Mouse (Mus musculus): ENCODE data around the gene Car3. TPM values are rescaled to one million over a fixed set of nuclear protein-coding genes. Genes with fewer than 3 reads are reported as not detected.

Car3 gene
- polyA plus RNA-seq, 1 experiment from 2014 or later: 3.3 TPM

DNA sequence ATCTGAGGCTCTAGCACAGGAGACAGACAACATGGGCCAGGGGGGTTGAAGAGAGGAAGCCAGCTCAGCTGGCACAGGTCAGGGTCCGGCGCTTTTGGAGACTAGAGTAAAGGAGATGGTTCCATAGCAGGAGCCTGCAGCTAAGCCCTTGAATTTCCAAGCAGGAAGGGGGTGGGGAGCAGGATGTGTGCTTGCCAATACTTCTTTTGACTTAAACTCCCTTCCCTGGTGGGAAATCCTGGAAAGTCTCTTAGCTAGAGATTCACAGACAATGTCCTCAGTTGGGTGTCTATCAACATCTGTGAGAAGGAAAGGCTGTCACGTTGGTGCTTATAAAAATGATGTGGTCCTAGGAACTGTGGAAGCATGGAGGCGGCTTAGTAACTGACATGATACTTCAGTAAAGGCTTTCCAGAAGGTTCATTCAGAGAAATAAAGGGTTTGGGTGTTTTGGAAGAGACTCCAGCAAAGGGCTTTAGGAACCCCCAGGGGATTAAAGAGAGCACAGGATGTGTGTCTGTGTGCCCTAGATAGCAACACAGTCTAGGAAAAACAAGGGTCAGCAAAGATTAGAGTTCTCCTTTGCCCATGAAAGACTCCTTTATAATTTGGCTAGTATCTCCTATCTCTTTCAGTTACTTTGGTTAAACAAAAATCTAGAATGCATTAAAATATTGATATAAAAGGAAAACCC lies 26.6 kb downstream of the Car3 start:
- no peaks in the 10 kb centered on the region for H3K27me3 ChIP-seq (replicated peaks; ENCODE audit: control insufficient read depth, insufficient read depth, low read length)
- no peaks in the 10 kb centered on the region for H3K9me3 ChIP-seq (ENCODE audit: control insufficient read depth, low read length)
- no peak overlapping the region for H3K9ac ChIP-seq (ENCODE audit: low read depth, low read length)
- no peak for ATAC-seq
- 41% methylated on average over 4 of the region's 4 CpGs for WGBS
- H3K36me3 ChIP-seq (ENCODE audit: control insufficient read depth, insufficient read depth, low read length): no peaks in the 10 kb centered on the region
- no peak overlapping the region for H3K4me3 ChIP-seq (ENCODE audit: low read length)
- peak overlapping the region; percentile 31; the same call in 1 of the 2 replicates for H3K27ac ChIP-seq (ENCODE audit: low read depth, low read length)
- H3K4me2 ChIP-seq (ENCODE audit: low read length): peak overlapping the region; percentile 31; the same call in 1 of the 2 replicates
- no peaks in the 10 kb centered on the region; the same call in 1 of the 2 replicates for H3K4me1 ChIP-seq (ENCODE audit: control insufficient read depth, insufficient read depth, low read depth, low read length)

DNA sequence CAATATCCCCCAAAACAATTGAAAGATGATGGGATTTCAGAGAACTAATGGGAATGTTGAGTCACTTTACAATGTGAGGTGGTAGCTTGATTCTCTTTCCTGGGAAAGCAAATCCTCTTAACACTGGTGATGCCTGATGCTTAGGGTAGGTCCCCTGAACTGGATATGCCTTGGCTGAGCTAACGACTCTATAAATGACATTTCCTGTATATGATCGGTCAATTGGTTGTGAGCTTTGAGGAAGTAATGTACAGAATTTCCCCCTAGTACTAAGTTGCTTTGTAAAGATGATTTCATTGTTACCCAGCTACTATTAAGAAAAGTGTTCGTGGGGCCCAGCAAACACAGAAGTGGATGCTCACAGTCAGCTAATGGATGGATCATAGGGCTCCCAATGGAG lies 29.7 kb downstream of the Car3 start:
- Histone ChIP-seq H3K4me3 (ENCODE audit: low read length) (no peak overlapping the region), H3K36me3 (ENCODE audit: control insufficient read depth, insufficient read depth, low read length) (no peaks in the 10 kb centered on the region), H3K4me1 (ENCODE audit: control insufficient read depth, insufficient read depth, low read depth, low read length) (no peaks in the 10 kb centered on the region; the same call in 1 of the 2 replicates), H3K27me3 (replicated peaks; ENCODE audit: control insufficient read depth, insufficient read depth, low read length) (no peaks in the 10 kb centered on the region), H3K9me3 (ENCODE audit: control insufficient read depth, low read length) (no peaks in the 10 kb centered on the region), H3K9ac (ENCODE audit: low read depth, low read length) (no peak overlapping the region), H3K27ac (ENCODE audit: low read depth, low read length) (no peak overlapping the region), H3K4me2 (ENCODE audit: low read length) (no peak overlapping the region)
- no peak for ATAC-seq
- WGBS: 91% methylated on average over 3 of the region's 3 CpGs

DNA sequence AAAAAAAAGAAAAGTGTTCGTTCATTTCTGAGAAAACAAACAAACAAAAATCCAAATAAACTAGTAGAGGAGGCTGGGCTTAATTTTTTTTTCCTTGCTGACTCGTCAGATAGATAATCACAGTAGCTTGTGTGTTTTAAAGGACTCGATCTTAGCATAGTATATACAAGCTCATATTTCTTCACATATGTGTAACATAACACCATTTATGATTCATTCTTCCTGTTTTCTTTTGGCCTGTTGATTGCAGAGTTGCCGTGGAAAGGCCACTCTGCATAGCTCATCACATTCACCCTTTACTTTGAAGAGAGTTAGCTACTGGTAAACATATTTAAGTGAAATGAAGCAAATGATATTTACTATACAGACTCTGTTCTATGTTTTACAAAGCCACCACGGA lies 30.4 kb downstream of the Car3 start:
- 82% methylated on average over 5 of the region's 5 CpGs for WGBS
- Histone ChIP-seq H3K4me3 (ENCODE audit: low read length) (no peak overlapping the region), H3K27me3 (replicated peaks; ENCODE audit: control insufficient read depth, insufficient read depth, low read length) (no peaks in the 10 kb centered on the region), H3K36me3 (ENCODE audit: control insufficient read depth, insufficient read depth, low read length) (no peaks in the 10 kb centered on the region), H3K9me3 (ENCODE audit: control insufficient read depth, low read length) (no peaks in the 10 kb centered on the region), H3K4me2 (ENCODE audit: low read length) (no peak overlapping the region), H3K4me1 (ENCODE audit: control insufficient read depth, insufficient read depth, low read depth, low read length) (no peaks in the 10 kb centered on the region; the same call in 1 of the 2 replicates), H3K27ac (ENCODE audit: low read depth, low read length) (no peak overlapping the region), H3K9ac (ENCODE audit: low read depth, low read length) (no peak overlapping the region)
- no peak for ATAC-seq

DNA sequence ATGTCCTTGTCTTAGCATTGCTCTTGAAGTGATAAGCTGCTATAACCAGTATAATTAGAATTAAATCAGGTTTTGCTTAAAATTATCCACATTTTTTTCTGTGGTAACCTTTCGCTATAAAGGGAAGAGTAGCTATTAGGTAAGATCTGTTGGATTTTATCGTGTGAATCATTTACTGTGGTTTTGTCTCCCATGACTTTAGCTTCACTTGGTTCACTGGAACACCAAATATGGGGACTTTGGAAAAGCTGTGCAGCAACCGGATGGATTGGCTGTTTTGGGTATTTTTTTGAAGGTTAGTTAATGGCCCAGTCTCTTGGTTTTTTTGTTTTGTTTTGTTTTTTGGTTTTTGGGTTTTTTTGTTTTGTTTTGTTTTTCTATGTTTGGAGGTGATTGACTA lies 32.0 kb downstream of the Car3 start:
- H3K27me3 ChIP-seq (replicated peaks; ENCODE audit: control insufficient read depth, insufficient read depth, low read length): no peaks in the 10 kb centered on the region
- no peaks in the 10 kb centered on the region for H3K4me1 ChIP-seq (ENCODE audit: control insufficient read depth, insufficient read depth, low read depth, low read length)
- H3K4me3 ChIP-seq (ENCODE audit: low read length): no peak overlapping the region
- no peaks in the 10 kb centered on the region for H3K9me3 ChIP-seq (ENCODE audit: control insufficient read depth, low read length)
- ATAC-seq: no peak
- H3K36me3 ChIP-seq (ENCODE audit: control insufficient read depth, insufficient read depth, low read length): no peaks in the 10 kb centered on the region
- H3K4me2 ChIP-seq (ENCODE audit: low read length): no peak overlapping the region
- H3K27ac ChIP-seq (ENCODE audit: low read depth, low read length): no peak overlapping the region
- H3K9ac ChIP-seq (ENCODE audit: low read depth, low read length): no peak overlapping the region
- WGBS: 97% methylated on average over 3 of the region's 3 CpGs

DNA sequence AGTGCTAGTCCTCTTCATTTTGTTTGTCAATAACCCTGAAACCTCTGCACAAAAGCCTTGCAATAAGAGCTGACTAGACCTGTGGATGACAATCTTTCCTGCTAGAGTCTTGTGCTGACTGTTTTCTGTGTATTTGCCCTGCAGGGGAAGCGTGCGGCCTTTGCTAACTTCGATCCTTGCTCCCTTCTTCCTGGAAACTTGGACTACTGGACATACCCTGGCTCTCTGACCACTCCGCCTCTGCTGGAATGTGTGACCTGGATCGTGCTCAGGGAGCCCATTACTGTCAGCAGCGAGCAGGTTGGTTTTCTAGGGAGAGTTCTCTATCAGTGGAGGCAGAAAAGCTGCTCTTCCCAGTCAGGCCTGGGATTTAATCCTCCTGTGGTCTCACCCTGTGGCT lies 34.5 kb downstream of the Car3 start:
- Histone ChIP-seq H3K4me1 (ENCODE audit: control insufficient read depth, insufficient read depth, low read depth, low read length) (no peaks in the 10 kb centered on the region), H3K4me3 (ENCODE audit: low read length) (no peak overlapping the region), H3K27me3 (replicated peaks; ENCODE audit: control insufficient read depth, insufficient read depth, low read length) (no peaks in the 10 kb centered on the region), H3K9ac (ENCODE audit: low read depth, low read length) (no peak overlapping the region), H3K4me2 (ENCODE audit: low read length) (no peak overlapping the region), H3K9me3 (ENCODE audit: control insufficient read depth, low read length) (no peaks in the 10 kb centered on the region), H3K27ac (ENCODE audit: low read depth, low read length) (no peak overlapping the region), H3K36me3 (ENCODE audit: control insufficient read depth, insufficient read depth, low read length) (no peaks in the 10 kb centered on the region)
- 86% methylated on average over 6 of the region's 6 CpGs for WGBS
- ATAC-seq: no peak

DNA sequence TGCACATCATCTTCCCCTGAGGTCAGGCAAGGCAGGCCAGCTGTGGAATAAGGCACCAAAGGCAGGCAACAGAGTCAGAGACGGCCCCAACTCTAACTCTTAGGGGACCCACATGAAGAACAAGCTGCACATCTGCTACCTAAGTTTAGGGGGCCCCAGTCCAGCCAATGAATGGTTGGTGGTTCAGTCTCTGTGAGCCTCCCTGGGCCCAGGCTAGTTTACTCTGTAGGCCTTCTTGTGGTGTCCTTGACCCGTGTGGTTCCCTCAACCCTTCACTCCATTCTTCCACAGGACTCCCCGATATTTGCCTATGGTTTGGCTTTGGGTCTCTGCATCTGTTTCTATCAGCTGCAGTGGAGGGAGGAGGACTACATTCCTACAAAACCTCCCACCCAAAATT lies 40.1 kb downstream of the Car3 start:
- Histone ChIP-seq H3K4me1 (ENCODE audit: control insufficient read depth, insufficient read depth, low read depth, low read length) (no peaks in the 10 kb centered on the region), H3K4me3 (ENCODE audit: low read length) (no peak overlapping the region), H3K27ac (ENCODE audit: low read depth, low read length) (no peak overlapping the region), H3K9ac (ENCODE audit: low read depth, low read length) (no peak overlapping the region), H3K4me2 (ENCODE audit: low read length) (no peak overlapping the region), H3K9me3 (ENCODE audit: control insufficient read depth, low read length) (no peaks in the 10 kb centered on the region), H3K27me3 (replicated peaks; ENCODE audit: control insufficient read depth, insufficient read depth, low read length) (no peaks in the 10 kb centered on the region), H3K36me3 (ENCODE audit: control insufficient read depth, insufficient read depth, low read length) (no peaks in the 10 kb centered on the region)
- WGBS: 90% methylated on average over 3 of the region's 3 CpGs
- no peak for ATAC-seq

DNA sequence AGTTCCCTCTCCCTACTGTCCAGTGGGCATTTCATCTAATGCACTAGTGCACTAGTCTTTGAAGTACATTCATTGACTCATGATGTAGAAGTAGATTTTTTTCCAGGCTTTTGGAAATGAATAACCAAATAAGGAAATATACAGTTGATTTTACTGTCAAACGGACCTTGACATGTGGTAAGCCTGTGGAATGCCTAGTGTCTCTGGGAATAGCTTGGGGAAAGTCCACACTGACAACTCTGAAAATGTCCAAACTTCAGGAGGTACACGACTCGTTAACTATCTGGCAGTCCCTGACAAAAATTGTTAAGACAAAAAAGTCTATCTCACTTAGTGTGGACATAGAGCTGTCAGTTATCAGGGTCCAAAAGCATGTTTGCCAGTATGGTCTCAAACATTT lies 40.9 kb downstream of the Car3 start:
- Histone ChIP-seq H3K36me3 (ENCODE audit: control insufficient read depth, insufficient read depth, low read length) (no peaks in the 10 kb centered on the region), H3K4me3 (ENCODE audit: low read length) (no peak overlapping the region), H3K9ac (ENCODE audit: low read depth, low read length) (no peak overlapping the region), H3K4me1 (ENCODE audit: control insufficient read depth, insufficient read depth, low read depth, low read length) (no peaks in the 10 kb centered on the region), H3K27ac (ENCODE audit: low read depth, low read length) (no peak overlapping the region), H3K4me2 (ENCODE audit: low read length) (no peak overlapping the region), H3K9me3 (ENCODE audit: control insufficient read depth, low read length) (no peaks in the 10 kb centered on the region), H3K27me3 (replicated peaks; ENCODE audit: control insufficient read depth, insufficient read depth, low read length) (no peaks in the 10 kb centered on the region)
- 85% methylated on average over 3 of the region's 3 CpGs for WGBS
- ATAC-seq: no peak

DNA sequence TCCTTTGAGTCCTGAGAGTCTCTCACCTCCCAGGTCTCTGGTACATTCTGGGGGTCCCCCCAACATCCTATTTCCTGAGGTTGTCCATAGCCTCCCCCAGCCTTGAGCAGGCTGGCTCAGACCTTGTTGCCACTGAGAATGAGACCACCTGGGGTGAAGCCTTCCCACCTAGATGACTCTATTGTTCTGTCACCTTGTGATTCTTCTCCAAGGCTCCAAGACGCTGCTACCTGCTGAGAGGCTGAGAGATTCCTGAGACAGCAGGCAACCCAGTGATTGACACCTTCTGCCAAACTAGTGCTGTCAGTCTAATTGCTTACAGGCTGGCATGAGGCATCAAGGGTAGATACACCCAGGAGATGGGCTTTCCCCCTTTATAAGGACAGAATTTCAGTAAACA lies 44.0 kb downstream of the Car3 start:
- Histone ChIP-seq H3K9me3 (ENCODE audit: control insufficient read depth, low read length) (no peaks in the 10 kb centered on the region), H3K36me3 (ENCODE audit: control insufficient read depth, insufficient read depth, low read length) (no peaks in the 10 kb centered on the region), H3K27me3 (replicated peaks; ENCODE audit: control insufficient read depth, insufficient read depth, low read length) (no peaks in the 10 kb centered on the region), H3K9ac (ENCODE audit: low read depth, low read length) (no peak overlapping the region), H3K27ac (ENCODE audit: low read depth, low read length) (no peak overlapping the region), H3K4me3 (ENCODE audit: low read length) (no peak overlapping the region), H3K4me1 (ENCODE audit: control insufficient read depth, insufficient read depth, low read depth, low read length) (no peaks in the 10 kb centered on the region), H3K4me2 (ENCODE audit: low read length) (no peak overlapping the region)
- ATAC-seq: no peak
- WGBS: 36% methylated on average over 1 of the region's 1 CpGs

DNA sequence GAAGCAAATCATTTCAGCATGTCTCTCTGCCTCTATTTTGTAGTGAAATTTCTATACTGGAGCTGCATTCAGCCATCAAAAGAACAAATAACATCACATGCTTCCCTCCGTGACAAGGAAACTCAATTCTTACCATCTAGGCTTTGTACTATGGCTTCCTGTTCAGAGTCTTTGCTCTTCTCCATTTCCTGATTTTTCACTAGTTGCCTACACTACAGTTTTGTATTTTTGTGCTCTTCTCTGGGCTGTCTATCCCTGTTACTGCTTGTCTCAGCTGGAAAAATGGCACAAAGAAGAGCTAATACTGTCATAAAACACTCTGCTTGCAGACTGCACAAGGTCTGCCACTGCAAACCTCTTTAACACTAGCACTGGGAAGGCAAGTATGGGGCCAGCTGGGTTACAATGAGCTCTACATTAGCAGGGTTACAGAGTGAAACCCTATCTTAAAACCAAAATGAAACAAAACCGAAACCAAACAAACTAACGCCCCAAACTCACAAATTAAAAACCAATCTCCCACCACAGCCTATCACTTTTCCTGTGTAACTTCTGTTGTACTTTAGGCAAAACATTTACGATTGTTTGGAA lies 48.8 kb downstream of the Car3 start:
- Histone ChIP-seq H3K27me3 (replicated peaks; ENCODE audit: control insufficient read depth, insufficient read depth, low read length) (no peaks in the 10 kb centered on the region), H3K4me3 (ENCODE audit: low read length) (no peak overlapping the region), H3K4me2 (ENCODE audit: low read length) (no peak overlapping the region), H3K9me3 (ENCODE audit: control insufficient read depth, low read length) (no peaks in the 10 kb centered on the region), H3K27ac (ENCODE audit: low read depth, low read length) (no peak overlapping the region), H3K9ac (ENCODE audit: low read depth, low read length) (no peak overlapping the region), H3K4me1 (ENCODE audit: control insufficient read depth, insufficient read depth, low read depth, low read length) (no peaks in the 10 kb centered on the region), H3K36me3 (ENCODE audit: control insufficient read depth, insufficient read depth, low read length) (no peaks in the 10 kb centered on the region)
- 89% methylated on average over 4 of the region's 4 CpGs for WGBS
- no peak for ATAC-seq
